Mouse (Mus musculus) kidney, embryonic 15.5 days (tissue): ENCODE results near the gene Pabpn1l. TPM values are rescaled to one million over a fixed set of nuclear protein-coding genes. Genes with fewer than 3 reads are reported as not detected.

Experiments used
- ATAC-seq: fragments of 200-750 bp; cut with Nextera tagmentation; replicated peaks from 2 replicates; pipeline ENCODE4 v1.8.0; 2017; ENCODE audit warnings: moderate TSS enrichment; ENCODE audit not compliant: low FRiP score
- H3K27ac ChIP-seq: fragments of 300-500 bp; sonication (generic); 2 replicates; pipeline ENCODE4 v1.5.1; 2015; ENCODE audit warnings: mild to moderate bottlenecking, inconsistent platforms
- H3K27me3 ChIP-seq: fragments of 300-500 bp; sonication (generic); 2 replicates; pipeline ENCODE4 v1.6.1; 2015; ENCODE audit warnings: inconsistent platforms
- H3K36me3 ChIP-seq: fragments of 300-500 bp; sonication (generic); 2 replicates; pipeline ENCODE4 v1.6.1; 2015; ENCODE audit warnings: inconsistent platforms
- H3K4me1 ChIP-seq: fragments of 300-500 bp; sonication (generic); 2 replicates; pipeline ENCODE4 v1.6.1; 2015; ENCODE audit warnings: inconsistent platforms
- H3K4me2 ChIP-seq: fragments of 300-500 bp; sonication (generic); 2 replicates; pipeline ENCODE4 v1.6.1; 2015; ENCODE audit warnings: moderate library complexity, mild to moderate bottlenecking, inconsistent platforms
- H3K4me3 ChIP-seq: fragments of 300-500 bp; sonication (generic); replicated peaks from 2 replicates; pipeline ENCODE4 v1.5.1; 2015; ENCODE audit warnings: mild to moderate bottlenecking, inconsistent platforms
- H3K9ac ChIP-seq: fragments of 300-500 bp; sonication (generic); 2 replicates; pipeline ENCODE4 v1.6.1; 2015; ENCODE audit warnings: mild to moderate bottlenecking, inconsistent platforms
- H3K9me3 ChIP-seq: fragments of 300-500 bp; sonication (generic); replicated peaks from 2 replicates; pipeline ENCODE4 v1.6.1; 2016; ENCODE audit warnings: inconsistent platforms
- WGBS: fragments of 180-500 bp; shearing (Covaris S2); methylation state at CpG from one replicate; pipeline ENCODE4 v1.1.7; 2015; ENCODE audit warnings: mixed read lengths; 5-methylcytosine and 5-hydroxymethylcytosine counted together
- microRNA-seq: library from miRNA; unstranded; fragments of <30 nt; microRNA quantifications from one replicate; pipeline ENCODE4, GENCODE M21; 2016
- polyA plus RNA-seq: library from polyadenylated mRNA; unstranded; fragments of >200 nt; fragmentation: Nextera tagmentation; extraction: Ambion mirVana; gene quantifications from 2 replicates; pipeline ENCODE4 v1.2.1, GENCODE M21; 2015

Gene Pabpn1l
- polyA plus RNA-seq, 1 experiment from 2014 or later = 0.18 TPM

- Histone ChIP-seq H3K4me3 (no peak overlapping the region), H3K4me2 (no peak overlapping the region), H3K9ac (no peak overlapping the region), H3K27me3 (no peaks in the 10 kb centered on the region), H3K36me3 (peaks cover 54% of the 10 kb centered on the region), H3K4me1 (peaks cover 64% of the 10 kb centered on the region), H3K27ac (no peak overlapping the region), H3K9me3 (no peaks in the 10 kb centered on the region)
- 93% methylated on average over 17 of the region's 17 CpGs for WGBS
- no peak for ATAC-seq
Observed at GRCm38 (mm10) chr8:122571750-122572267, 50.7 kb downstream of the Pabpn1l start.

- Histone ChIP-seq H3K4me2 (no peak overlapping the region), H3K9me3 (no peaks in the 10 kb centered on the region), H3K9ac (no peak overlapping the region), H3K4me3 (no peak overlapping the region), H3K27me3 (no peaks in the 10 kb centered on the region), H3K4me1 (peaks cover 65% of the 10 kb centered on the region), H3K36me3 (peaks cover 54% of the 10 kb centered on the region), H3K27ac (no peak overlapping the region)
- WGBS = 89% methylated on average over 11 of the region's 11 CpGs
- no peak for ATAC-seq
Observed at GRCm38 (mm10) chr8:122571153-122571552, 51.4 kb downstream of the Pabpn1l start.

DNA sequence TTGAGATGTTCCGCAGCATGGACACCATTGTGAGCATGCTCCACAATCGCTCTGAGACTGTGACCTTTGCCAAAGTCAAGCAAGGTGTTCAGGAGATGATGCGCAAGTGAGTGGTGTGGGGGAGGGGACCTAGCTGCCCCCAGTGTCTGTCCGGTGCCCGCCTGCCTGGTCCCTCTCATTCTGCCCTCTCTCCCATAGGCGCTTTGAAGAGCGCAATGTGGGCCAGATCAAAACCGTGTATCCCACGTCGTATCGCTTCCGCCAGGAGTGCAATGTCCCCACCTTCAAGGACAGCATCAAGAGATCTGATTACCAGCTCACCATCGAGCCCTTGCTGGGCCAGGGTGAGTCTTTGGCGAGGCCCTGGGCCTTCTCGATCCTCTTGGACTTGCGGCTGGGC lies 52.5 kb downstream of the Pabpn1l start:
- 95% methylated on average over 16 of the region's 16 CpGs for WGBS
- Histone ChIP-seq H3K4me2 (no peak overlapping the region), H3K9me3 (no peaks in the 10 kb centered on the region), H3K4me1 (peaks cover 53% of the 10 kb centered on the region), H3K9ac (no peak overlapping the region), H3K27me3 (no peaks in the 10 kb centered on the region), H3K27ac (no peak overlapping the region), H3K4me3 (peak overlapping the region; percentile 91; the same call in 1 of the 2 replicates), H3K36me3 (peaks cover 54% of the 10 kb centered on the region)
- no peak for ATAC-seq

Small RNA genes within 50 kb of the gene (microRNA-seq; reads per million reads assigned to microRNA genes)
- gene Mir6396 = not detected

Other genes starting within 250 kb of the Pabpn1l start
- gene Zc3h18, start 246.1 kb downstream of the Pabpn1l start, polyA plus RNA-seq = 53.2 and 53.9 TPM in 2 replicates
- not detected in 2 replicates for gene Il17c, start 200.7 kb downstream of the Pabpn1l start, polyA plus RNA-seq
- 310 and 320 TPM in 2 replicates for gene Cyba, start 189.8 kb downstream of the Pabpn1l start, polyA plus RNA-seq
- gene Mvd, start 179.3 kb downstream of the Pabpn1l start, polyA plus RNA-seq = 32.7 and 37.5 TPM in 2 replicates
- gene Snai3, start 162.0 kb downstream of the Pabpn1l start, polyA plus RNA-seq = 0.34 and 0.78 TPM in 2 replicates
- 37.7 and 39.8 TPM in 2 replicates for gene Rnf166, start 146.7 kb downstream of the Pabpn1l start, polyA plus RNA-seq
- gene Ctu2, start 146.6 kb downstream of the Pabpn1l start, polyA plus RNA-seq = 48.6 and 55.7 TPM in 2 replicates
- 13.2 and 17.8 TPM in 2 replicates for gene Piezo1, start 71.4 kb downstream of the Pabpn1l start, polyA plus RNA-seq
- 40.8 and 50.4 TPM in 2 replicates for gene Cdt1, start 54.7 kb downstream of the Pabpn1l start, polyA plus RNA-seq
- gene Aprt, start 45.8 kb downstream of the Pabpn1l start, polyA plus RNA-seq = 333 and 353 TPM in 2 replicates
- gene Galns, start 11.3 kb downstream of the Pabpn1l start, polyA plus RNA-seq = 14.0 and 16.0 TPM in 2 replicates
- gene Trappc2l, start 11.1 kb downstream of the Pabpn1l start, polyA plus RNA-seq = 51.8 and 54.8 TPM in 2 replicates
- 3.5 and 3.6 TPM in 2 replicates for gene Cbfa2t3, start 76.4 kb upstream of the Pabpn1l start, polyA plus RNA-seq
- gene Acsf3, start 152.7 kb upstream of the Pabpn1l start, polyA plus RNA-seq = 18.1 and 21.0 TPM in 2 replicates
- gene Cdh15, start 225.2 kb upstream of the Pabpn1l start, polyA plus RNA-seq = 2.3 and 3.2 TPM in 2 replicates